ENCODE assay signal across 10 mouse cellular contexts in the genomic region with DNA sequence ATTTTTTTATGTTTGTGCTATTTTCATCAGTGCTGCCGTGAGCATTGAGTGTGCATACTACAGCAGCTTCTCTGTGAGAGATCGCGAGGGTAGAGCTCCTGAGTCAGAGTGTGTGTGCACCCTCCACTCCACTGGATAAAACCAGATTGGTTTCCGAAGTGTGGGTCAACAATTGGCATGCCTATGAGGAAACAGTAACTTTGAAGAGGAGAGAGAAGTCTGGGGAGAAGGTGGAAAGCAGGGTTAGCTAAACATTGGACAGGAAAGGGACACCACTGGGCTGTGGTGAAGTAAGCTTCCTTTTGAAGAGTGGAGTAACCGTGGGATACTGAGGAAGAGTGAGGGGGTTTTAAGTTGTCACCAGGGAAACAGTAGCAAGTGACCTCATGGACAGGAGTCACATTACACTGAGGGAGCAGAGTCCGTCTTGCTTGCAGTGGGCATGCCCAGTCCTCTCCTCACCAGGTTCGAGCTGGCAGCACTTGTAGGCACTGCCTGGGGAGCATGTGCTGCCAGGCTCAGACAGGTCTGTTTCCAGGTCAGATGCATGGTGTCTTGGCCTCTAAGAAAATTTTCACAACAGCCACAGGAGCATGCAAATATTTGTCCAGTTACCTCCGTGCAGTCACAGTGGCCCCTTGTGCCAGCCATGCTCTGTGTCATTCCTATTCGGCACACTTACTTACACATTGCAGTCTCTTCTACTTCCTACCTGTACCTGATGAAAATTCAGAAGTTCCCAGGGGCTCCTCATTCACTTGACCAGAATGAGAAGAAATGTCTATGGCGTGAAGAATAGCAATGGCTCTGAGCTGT. TPM values are rescaled to one million over a fixed set of nuclear protein-coding genes. Genes with fewer than 3 reads are reported as not detected.
A peak's percentile ranks its signal among the peaks of the same experiment; 100 is the strongest.
DNase-seq lines count a peak whose midpoint lies in the region; ATAC-seq and TF ChIP-seq lines count a peak whose summit lies in the region.
"Had no signal": no experiment of that assay in that cellular context is flagged by ENCODE, and none has a peak within 500 bp of the region (broad histone marks: within the 10 kb centered on the region; RNA-seq: fewer than 3 reads in every experiment).

No protein-coding gene starts in this region.

- H3ac ChIP-seq in myocyte (ENCODE audit: control insufficient read depth, insufficient read length) = no peak overlapping the region

- H3K9ac ChIP-seq in heart, embryonic 13.5 days = no peak overlapping the region
- no peak overlapping the region for H3K9ac ChIP-seq in liver, adult 2 months (ENCODE audit: low read depth, low read length)
- no peak overlapping the region for H3K9ac ChIP-seq in intestine, embryonic 14.5 days (ENCODE audit: low read length)

- H3K27me3 ChIP-seq in heart, embryonic 13.5 days (replicated peaks) = no peaks in the 10 kb centered on the region
- H3K27me3 ChIP-seq in liver, adult 2 months (ENCODE audit: control insufficient read depth, insufficient read depth, low read length) = no peaks in the 10 kb centered on the region
- no peaks in the 10 kb centered on the region for H3K27me3 ChIP-seq in intestine, embryonic 14.5 days (replicated peaks; ENCODE audit: control insufficient read depth, insufficient read depth, low read length)
- H3K27me3 ChIP-seq in myocyte (ENCODE audit: control insufficient read depth, insufficient read depth, insufficient read length) = no peaks in the 10 kb centered on the region

- H3K4me1 ChIP-seq in heart, embryonic 13.5 days = peaks cover 63% of the 10 kb centered on the region
- peaks cover 4% of the 10 kb centered on the region; the same call in 1 of the 2 replicates for H3K4me1 ChIP-seq in liver, adult 2 months (ENCODE audit: control insufficient read depth, insufficient read depth, low read length)
- peaks cover 2% of the 10 kb centered on the region; the same call in 1 of the 2 replicates for H3K4me1 ChIP-seq in intestine, embryonic 14.5 days (replicated peaks; ENCODE audit: control insufficient read depth, insufficient read depth, low read length)

- H3K4me2 ChIP-seq in heart, embryonic 13.5 days = peak overlapping the region; percentile 22
- no peak overlapping the region for H3K4me2 ChIP-seq in intestine, embryonic 14.5 days (ENCODE audit: low read length)
- peak overlapping the region; percentile 59 for H3K4me2 ChIP-seq in myocyte (ENCODE audit: low read depth)

- no peak for ATAC-seq in heart, embryonic 13.5 days (ENCODE audit: extremely low read depth, insufficient number of reproducible peaks, low FRiP score, low TSS enrichment)
- ATAC-seq in intestine, embryonic 14.5 days (replicated peaks; ENCODE audit: low FRiP score, low TSS enrichment, low read depth) = 0 out of 2 replicates have a peak, but pooled peaks have one; percentile 40

- TF ChIP-seq POLR2A in liver, adult 2 months (IDR thresholded peaks at IDR 0.05; ENCODE audit: extremely low read depth, insufficient read depth, low read length) = no peak
- TF ChIP-seq POLR2A in myocyte (IDR thresholded peaks at IDR 0.05; ENCODE audit: insufficient read length, low read depth) = peak; percentile 33

- H3K79me2 ChIP-seq in liver, adult 2 months (ENCODE audit: control insufficient read depth, insufficient read depth, low read length) = no peaks in the 10 kb centered on the region
- peaks cover 72% of the 10 kb centered on the region for H3K79me2 ChIP-seq in myocyte (ENCODE audit: control insufficient read depth, insufficient read depth)

- H3K27ac ChIP-seq in heart, embryonic 13.5 days (replicated peaks) = peak overlapping the region; percentile 43
- H3K27ac ChIP-seq in liver, adult 2 months (replicated peaks; ENCODE audit: insufficient read depth, low read depth, low read length) = no peak overlapping the region
- H3K27ac ChIP-seq in intestine, embryonic 14.5 days (ENCODE audit: low read depth) = no peak overlapping the region
- H3K27ac ChIP-seq: left cerebral cortex, adult 2 months had no signal

- no peak overlapping the region for H3K4me3 ChIP-seq in heart, embryonic 13.5 days
- no peak overlapping the region for H3K4me3 ChIP-seq in liver, adult 2 months (ENCODE audit: insufficient read depth, low read depth, low read length)
- H3K4me3 ChIP-seq in intestine, embryonic 14.5 days (ENCODE audit: low read depth, low read length) = no peak overlapping the region
- H3K4me3 ChIP-seq in myocyte = no peak overlapping the region
- H3K4me3 ChIP-seq: left cerebral cortex, adult 2 months had no signal

- H3K9me3 ChIP-seq in heart, embryonic 13.5 days = peaks cover 4% of the 10 kb centered on the region; the same call in 1 of the 2 replicates
- no peaks in the 10 kb centered on the region for H3K9me3 ChIP-seq in intestine, embryonic 14.5 days (ENCODE audit: control insufficient read depth, low read length)

- WGBS in heart, embryonic 13.5 days = 49% methylated on average over 10 of the region's 10 CpGs
- 30% methylated on average over 10 of the region's 10 CpGs for WGBS in liver, adult 2 months
- WGBS in intestine, embryonic 14.5 days = 63% methylated on average over 10 of the region's 10 CpGs

- peaks cover 11% of the 10 kb centered on the region for H3K36me3 ChIP-seq in heart, embryonic 13.5 days
- no peaks in the 10 kb centered on the region for H3K36me3 ChIP-seq in liver, adult 2 months (ENCODE audit: control insufficient read depth, insufficient read depth, low read length)
- H3K36me3 ChIP-seq in intestine, embryonic 14.5 days (ENCODE audit: control insufficient read depth, insufficient read depth, low read length) = no peaks in the 10 kb centered on the region
- H3K36me3 ChIP-seq in myocyte (ENCODE audit: control insufficient read depth, insufficient read depth) = peaks cover 9% of the 10 kb centered on the region

- no peak for DNase-seq in heart, postnatal 4 days
- peak; percentile 76 for DNase-seq in liver, adult 2 months (ENCODE audit: extremely low read depth, low read depth, low spot score)
- DNase-seq in liver = no peak
- no peak for DNase-seq in intestine, embryonic 14.5 days (ENCODE audit: low spot score)
- DNase-seq in thymus, postnatal 25 days = no peak
- DNase-seq: adrenal gland, postnatal 36 days; cerebellum, adult 8-10 months had no signal

- TF ChIP-seq CTCF in liver, adult 2 months (IDR thresholded peaks at IDR 0.05; ENCODE audit: low read depth, low read length) = peak; percentile 6; the same call in 1 of the 2 replicates

TF ChIP-seq in myocyte, 11 proteins besides CTCF, POLR2A, EP300 and RAD21:
- TF ChIP-seq CEBPB (IDR thresholded peaks at IDR 0.05; ENCODE audit: insufficient read depth, poor library complexity, severe bottlenecking) (no peak), E2F4 (IDR thresholded peaks at IDR 0.05; ENCODE audit: insufficient read depth) (no peak), POLR2AphosphoS2 (IDR thresholded peaks at IDR 0.05; ENCODE audit: insufficient read length, low read depth) (peak; percentile 26)

RNA-seq across cellular contexts. Expression of gene Fyn, which starts 37.5 kb away (rescaled TPM):
- polyA plus RNA-seq in heart, embryonic 13.5 days (2015; fragmentation: Nextera tagmentation; extraction: Ambion mirVana) = 11.2 and 13.3 TPM in 2 replicates
- total RNA-seq in heart, postnatal 4 days (2021) = 10 to 100 TPM; 51.2 to 53.0 TPM
- total RNA-seq in liver, adult 2 months (2014; rRNA removed) = 5.6 and 7.2 TPM in 2 replicates
- polyA plus RNA-seq in liver, adult 2 months (2012; rRNA removed) = 2.7 and 4.4 TPM in 2 replicates
- polyA plus RNA-seq in intestine, embryonic 14.5 days (2014; fragmentation: Nextera tagmentation; extraction: Ambion mirVana) = 35.7 and 36.0 TPM in 2 replicates
- polyA plus RNA-seq in myocyte (2012; fragmentation: generic; extraction: Trizol) = 148 TPM
